Mouse (Mus musculus): ENCODE data around the gene Rnf20. TPM values are rescaled to one million over a fixed set of nuclear protein-coding genes. Genes with fewer than 3 reads are reported as not detected.
"Not testable (repeated sequence)": the region's sequence is repeated elsewhere in the genome, so short reads cannot be mapped to it uniquely, and the experiment has no call there.

Gene Rnf20
- polyA plus RNA-seq, 1 experiment, result 67.1 TPM

DNA sequence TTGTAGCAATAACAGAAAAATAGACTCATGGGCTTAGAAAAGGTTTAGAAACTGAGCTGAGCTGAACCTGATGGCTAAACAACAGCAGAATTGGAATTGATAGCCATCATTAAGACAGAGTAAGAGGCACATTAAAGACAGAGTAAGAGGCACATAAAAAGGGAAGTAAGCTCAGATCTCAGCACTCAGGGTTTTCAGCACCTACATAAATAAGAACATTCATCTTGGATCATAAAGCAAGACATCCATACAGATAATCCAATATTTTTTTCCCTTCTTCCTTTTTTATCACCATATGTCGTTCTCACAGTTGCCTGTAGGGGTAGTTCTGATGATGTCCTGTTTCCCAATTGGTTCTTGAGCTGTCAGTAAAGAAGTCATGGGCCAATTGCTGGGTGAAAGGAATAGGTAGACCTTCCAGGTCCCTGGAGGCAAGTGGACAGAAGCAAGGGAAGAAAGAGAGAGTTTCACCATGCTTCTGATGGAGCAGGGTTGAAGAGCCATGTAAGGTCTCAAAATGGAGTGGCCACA lies 27.7 kb upstream of the Rnf20 start:
- H3K4me1 ChIP-seq (ENCODE audit: control insufficient read depth, insufficient read depth, low read length), result no peaks in the 10 kb centered on the region
- no peak overlapping the region for H3K27ac ChIP-seq (ENCODE audit: insufficient read depth, low read length)
- H3K4me3 ChIP-seq (ENCODE audit: insufficient read depth, low read length), result no peak overlapping the region
- TF ChIP-seq CTCF (IDR thresholded peaks at IDR 0.05; ENCODE audit: extremely low read depth, insufficient read depth, low read length) (no peak), POLR2A (IDR thresholded peaks at IDR 0.05; ENCODE audit: extremely low read depth, insufficient read depth, low read length) (no peak)

DNA sequence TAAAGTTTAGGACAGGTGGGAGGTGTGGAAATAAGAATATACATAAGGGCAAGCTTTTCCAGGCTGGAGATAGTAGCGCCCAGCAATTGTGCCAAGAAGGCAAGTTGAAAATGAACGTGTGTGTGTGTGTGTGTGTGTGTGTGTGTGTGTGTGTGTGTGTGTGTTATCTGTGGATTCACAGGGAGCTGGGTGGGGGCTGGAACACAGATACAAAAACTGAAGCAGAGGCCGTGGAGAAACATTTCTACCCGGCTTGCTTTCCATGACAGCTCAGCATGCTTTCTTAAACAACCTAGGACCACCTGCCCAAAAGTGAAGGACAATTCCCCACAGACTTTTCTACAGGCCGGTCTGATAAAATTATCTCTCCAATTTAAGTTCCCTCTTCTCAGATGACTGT lies 27.2 kb upstream of the Rnf20 start:
- TF ChIP-seq POLR2A (IDR thresholded peaks at IDR 0.05; ENCODE audit: extremely low read depth, insufficient read depth, low read length) (no peak), CTCF (IDR thresholded peaks at IDR 0.05; ENCODE audit: extremely low read depth, insufficient read depth, low read length) (no peak)
- Histone ChIP-seq H3K4me1 (ENCODE audit: control insufficient read depth, insufficient read depth, low read length) (no peaks in the 10 kb centered on the region), H3K27ac (ENCODE audit: insufficient read depth, low read length) (no peak overlapping the region), H3K4me3 (ENCODE audit: insufficient read depth, low read length) (no peak overlapping the region)

DNA sequence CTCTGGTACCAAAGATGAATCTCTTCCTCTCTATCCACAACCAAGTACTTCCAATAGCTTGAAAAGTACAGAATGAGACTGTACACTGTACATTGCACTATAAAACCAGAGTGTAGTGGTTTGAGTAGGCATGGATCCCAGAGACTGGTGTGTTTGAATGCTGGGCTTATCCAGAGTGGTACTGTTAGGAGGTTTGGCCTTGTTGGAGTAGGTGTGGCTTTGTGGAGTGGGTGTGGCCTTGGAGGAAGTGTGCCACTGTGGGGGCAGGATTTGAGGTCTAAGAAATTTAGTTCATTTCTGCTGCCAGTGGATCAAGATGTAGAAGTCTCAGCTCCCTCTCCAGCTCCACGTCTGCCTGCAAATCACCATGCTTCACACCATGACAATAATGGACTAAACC lies 26.3 kb upstream of the Rnf20 start:
- H3K27ac ChIP-seq (ENCODE audit: insufficient read depth, low read length), result no peak overlapping the region
- no peak for TF ChIP-seq POLR2A (IDR thresholded peaks at IDR 0.05; ENCODE audit: extremely low read depth, insufficient read depth, low read length)
- TF ChIP-seq CTCF (IDR thresholded peaks at IDR 0.05; ENCODE audit: extremely low read depth, insufficient read depth, low read length), result no peak
- no peaks in the 10 kb centered on the region for H3K4me1 ChIP-seq (ENCODE audit: control insufficient read depth, insufficient read depth, low read length)
- no peak overlapping the region for H3K4me3 ChIP-seq (ENCODE audit: insufficient read depth, low read length)

DNA sequence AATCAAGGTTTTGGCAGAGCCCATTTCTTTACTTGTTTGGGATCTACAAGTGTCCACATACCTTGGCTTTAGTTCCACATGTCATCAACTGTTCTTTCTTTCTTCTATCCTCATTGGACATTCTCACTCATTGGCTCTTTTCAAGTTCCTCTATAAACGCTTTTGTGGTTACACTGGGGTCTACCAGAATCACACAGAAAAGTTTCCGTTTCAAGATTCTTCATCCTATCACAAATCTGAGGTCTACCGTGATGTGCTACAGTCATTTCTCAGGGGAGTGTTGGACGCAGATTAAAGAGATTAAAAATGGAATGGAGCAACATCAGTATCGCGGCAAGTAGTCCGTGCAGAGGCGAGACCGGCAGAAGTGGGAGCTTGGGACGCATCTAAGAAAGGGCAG lies 14.9 kb upstream of the Rnf20 start:
- H3K4me1 ChIP-seq (ENCODE audit: control insufficient read depth, insufficient read depth, low read length), result no peaks in the 10 kb centered on the region
- TF ChIP-seq CTCF (IDR thresholded peaks at IDR 0.05; ENCODE audit: extremely low read depth, insufficient read depth, low read length) (no peak), POLR2A (IDR thresholded peaks at IDR 0.05; ENCODE audit: extremely low read depth, insufficient read depth, low read length) (no peak)
- H3K27ac ChIP-seq (ENCODE audit: insufficient read depth, low read length), result no peak overlapping the region
- H3K4me3 ChIP-seq (ENCODE audit: insufficient read depth, low read length), result no peak overlapping the region

DNA sequence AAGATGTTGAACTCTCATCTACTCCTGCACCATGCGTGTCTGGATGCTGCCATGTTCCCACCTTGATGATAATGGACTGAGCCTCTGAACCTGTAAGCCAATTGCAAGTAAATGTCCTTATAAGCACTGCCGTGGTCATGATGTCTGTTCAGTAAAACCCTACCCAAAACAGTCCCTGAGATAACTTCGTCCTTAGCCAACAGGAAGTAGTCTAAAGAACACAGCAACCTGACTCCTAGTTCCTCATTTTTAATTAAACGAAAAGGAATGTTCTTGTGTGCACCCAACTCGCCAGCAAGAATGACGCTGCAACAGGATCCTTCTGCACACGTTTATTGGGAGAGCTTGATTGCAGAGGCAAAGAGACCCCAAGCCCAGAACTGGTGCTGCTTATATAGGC lies 11.9 kb upstream of the Rnf20 start:
- not testable (repeated sequence) for H3K27ac ChIP-seq (ENCODE audit: insufficient read depth, low read length)

DNA sequence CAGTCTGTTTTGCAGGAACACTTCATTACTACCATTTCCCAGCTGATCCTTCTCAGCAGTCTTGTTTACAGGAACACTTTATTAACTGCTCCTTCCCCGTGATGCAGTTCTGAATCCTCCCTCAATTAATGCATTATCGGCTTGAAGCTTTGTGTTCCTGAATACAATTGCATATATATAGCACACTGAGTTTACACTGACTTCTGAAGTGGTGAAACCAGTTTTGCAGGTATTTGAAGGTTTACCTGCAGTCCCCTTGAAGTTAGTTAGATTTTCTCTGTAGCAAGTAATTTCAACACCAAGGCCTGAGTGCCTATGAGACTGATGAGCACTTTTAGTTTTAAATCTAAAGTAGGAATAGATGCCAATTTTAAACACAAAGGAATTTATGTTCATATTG lies 9.5 kb upstream of the Rnf20 start:
- Histone ChIP-seq H3K4me3 (ENCODE audit: insufficient read depth, low read length) (no peak overlapping the region), H3K4me1 (ENCODE audit: control insufficient read depth, insufficient read depth, low read length) (no peaks in the 10 kb centered on the region), H3K27ac (ENCODE audit: insufficient read depth, low read length) (no peak overlapping the region)
- TF ChIP-seq CTCF (IDR thresholded peaks at IDR 0.05; ENCODE audit: extremely low read depth, insufficient read depth, low read length) (no peak), POLR2A (IDR thresholded peaks at IDR 0.05; ENCODE audit: extremely low read depth, insufficient read depth, low read length) (no peak)

More for the DNA sequence above, 11.9 kb upstream of the Rnf20 start:
- not testable (repeated sequence) for H3K4me3 ChIP-seq (ENCODE audit: insufficient read depth, low read length); H3K4me1 ChIP-seq (ENCODE audit: control insufficient read depth, insufficient read depth, low read length)

DNA sequence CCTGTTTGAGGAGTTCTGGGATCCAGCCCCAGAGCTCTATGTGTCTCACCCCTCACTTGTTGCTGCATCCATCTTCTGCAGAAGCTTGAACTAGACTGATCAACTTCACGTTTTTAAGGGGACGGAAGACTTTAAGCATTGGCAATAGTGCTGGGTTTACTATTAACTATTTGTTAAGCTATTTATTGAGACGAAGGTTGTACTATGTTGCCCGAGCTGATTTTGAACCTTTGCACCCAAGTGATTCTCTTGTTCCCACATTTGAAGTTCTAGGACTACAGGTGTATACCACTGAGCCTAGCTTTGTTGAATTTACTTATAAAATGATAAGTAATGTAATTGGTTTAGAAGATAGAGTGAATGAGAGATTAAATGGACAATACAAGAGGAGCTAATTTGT lies 7.9 kb upstream of the Rnf20 start:
- H3K4me1 ChIP-seq (ENCODE audit: control insufficient read depth, insufficient read depth, low read length), result no peaks in the 10 kb centered on the region
- H3K4me3 ChIP-seq (ENCODE audit: insufficient read depth, low read length), result no peak overlapping the region
- TF ChIP-seq CTCF (IDR thresholded peaks at IDR 0.05; ENCODE audit: extremely low read depth, insufficient read depth, low read length) (no peak), POLR2A (IDR thresholded peaks at IDR 0.05; ENCODE audit: extremely low read depth, insufficient read depth, low read length) (no peak)

DNA sequence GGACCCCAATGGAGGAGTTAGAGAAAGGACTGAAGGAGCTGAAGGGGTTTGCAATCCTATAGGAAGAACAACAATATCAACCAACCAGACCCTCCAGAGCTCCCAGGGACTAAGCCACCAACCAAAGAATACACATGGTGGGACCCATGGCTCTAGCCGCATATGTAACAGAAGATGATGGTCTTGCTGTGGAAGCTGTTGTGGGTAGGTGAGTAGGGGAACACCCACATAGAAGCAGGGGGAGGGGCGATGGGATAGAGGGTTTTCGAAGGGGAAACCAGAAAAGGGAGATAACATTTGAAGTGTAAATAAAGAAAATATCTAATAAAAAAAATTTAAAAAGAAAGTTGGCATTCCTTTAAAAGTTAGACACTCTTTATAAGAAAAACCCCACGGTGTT lies 6.8 kb upstream of the Rnf20 start:
- not testable (repeated sequence) for H3K27ac ChIP-seq (ENCODE audit: insufficient read depth, low read length); H3K4me3 ChIP-seq (ENCODE audit: insufficient read depth, low read length); H3K4me1 ChIP-seq (ENCODE audit: control insufficient read depth, insufficient read depth, low read length)

More for the DNA sequence above, 7.9 kb upstream of the Rnf20 start:
- no peak overlapping the region for H3K27ac ChIP-seq (ENCODE audit: insufficient read depth, low read length)

DNA sequence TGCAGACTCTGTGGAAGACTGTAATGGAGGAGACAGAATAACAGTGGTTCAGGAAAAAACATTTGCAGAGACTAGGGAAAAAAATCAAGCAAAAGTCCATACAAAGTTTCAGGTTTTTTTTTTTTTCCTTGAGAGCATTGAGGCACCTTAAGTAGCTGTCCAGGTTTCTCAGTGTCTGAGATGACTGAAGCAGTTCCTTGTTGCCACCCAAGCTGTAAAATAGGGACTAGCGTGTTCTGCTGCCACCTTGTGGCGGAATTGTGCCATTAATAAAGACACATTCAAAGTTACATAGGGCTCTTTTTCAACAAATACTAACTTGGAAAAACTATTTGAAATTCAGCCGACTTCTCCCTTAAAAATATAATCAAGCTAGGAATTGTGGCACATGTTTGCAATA lies 4.8 kb upstream of the Rnf20 start:
- H3K4me1 ChIP-seq (ENCODE audit: control insufficient read depth, insufficient read depth, low read length), result no peaks in the 10 kb centered on the region
- H3K27ac ChIP-seq (ENCODE audit: insufficient read depth, low read length), result no peak overlapping the region
- H3K4me3 ChIP-seq (ENCODE audit: insufficient read depth, low read length), result no peak overlapping the region
- no peak for TF ChIP-seq POLR2A (IDR thresholded peaks at IDR 0.05; ENCODE audit: extremely low read depth, insufficient read depth, low read length)
- peak; percentile 88 for TF ChIP-seq CTCF (IDR thresholded peaks at IDR 0.05; ENCODE audit: extremely low read depth, insufficient read depth, low read length)

DNA sequence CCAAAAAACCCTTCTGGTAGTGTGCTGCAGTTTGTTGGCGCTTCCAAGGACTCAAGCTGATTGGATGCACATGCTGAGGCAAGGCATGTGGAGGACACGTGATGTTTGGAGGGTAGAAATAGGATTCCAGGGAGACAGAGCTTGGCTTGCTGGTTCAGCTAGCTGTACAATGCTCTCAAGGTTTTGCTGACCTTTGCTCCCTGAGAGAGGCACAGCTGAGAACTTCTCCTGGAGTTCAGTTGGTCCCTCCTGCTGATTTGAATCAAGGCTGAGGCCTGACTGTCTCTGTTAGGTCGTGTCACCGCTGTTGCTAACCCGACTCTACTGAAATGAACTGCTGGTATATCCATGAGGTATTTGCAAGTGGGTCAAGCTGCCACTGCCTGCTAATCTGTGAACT lies 2.9 kb upstream of the Rnf20 start:
- Histone ChIP-seq H3K4me3 (ENCODE audit: insufficient read depth, low read length) (no peak overlapping the region), H3K4me1 (ENCODE audit: control insufficient read depth, insufficient read depth, low read length) (peaks cover 2% of the 10 kb centered on the region), H3K27ac (ENCODE audit: insufficient read depth, low read length) (no peak overlapping the region)
- no peak for TF ChIP-seq CTCF (IDR thresholded peaks at IDR 0.05; ENCODE audit: extremely low read depth, insufficient read depth, low read length)
- TF ChIP-seq POLR2A (IDR thresholded peaks at IDR 0.05; ENCODE audit: extremely low read depth, insufficient read depth, low read length), result no peak

DNA sequence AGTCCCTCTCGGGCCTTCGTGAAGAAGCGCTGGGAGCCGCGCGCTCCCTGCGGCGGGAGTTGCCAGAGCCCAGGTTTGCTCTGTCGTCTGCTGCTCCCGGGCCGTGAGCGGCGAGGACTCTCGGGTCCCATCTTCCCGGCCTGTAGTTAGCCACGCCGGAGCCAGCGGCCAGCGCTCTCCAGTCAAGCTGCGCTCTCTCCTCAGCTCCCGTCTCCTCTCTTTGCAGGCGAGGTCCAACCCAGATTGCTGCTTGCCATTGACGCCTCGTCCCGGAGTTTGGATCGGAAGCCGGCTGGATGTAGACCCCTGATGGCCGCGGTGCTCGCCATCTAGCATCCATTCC lies 304 bp downstream of the Rnf20 start:
- H3K27ac ChIP-seq (ENCODE audit: insufficient read depth, low read length), result no peak overlapping the region
- TF ChIP-seq POLR2A (IDR thresholded peaks at IDR 0.05; ENCODE audit: extremely low read depth, insufficient read depth, low read length) (no peak), CTCF (IDR thresholded peaks at IDR 0.05; ENCODE audit: extremely low read depth, insufficient read depth, low read length) (no peak)

More for the DNA sequence above, 304 bp downstream of the Rnf20 start:
- H3K4me1 ChIP-seq (ENCODE audit: control insufficient read depth, insufficient read depth, low read length), result peaks cover 4% of the 10 kb centered on the region
- H3K4me3 ChIP-seq (ENCODE audit: insufficient read depth, low read length), result peak overlapping the region; percentile 75

Measured in cortical plate, adult 2 months (tissue).